Mouse (Mus musculus): ENCODE results near the gene Fez2. TPM values are rescaled to one million over a fixed set of nuclear protein-coding genes. Genes with fewer than 3 reads are reported as not detected.

Fez2 gene
- polyA plus RNA-seq (2012; rRNA removed), result 13.8 and 31.7 TPM in 2 replicates

- Histone ChIP-seq H3K36me3 (ENCODE audit: control insufficient read depth, insufficient read depth, low read length) (peaks cover 4% of the 10 kb centered on the region; the same call in 1 of the 2 replicates), H3K27ac (ENCODE audit: insufficient read depth, low read depth, low read length) (peak within 1 kb of the TSS; percentile 99), H3K27me3 (ENCODE audit: control insufficient read depth, insufficient read depth, low read length) (no peaks in the 10 kb centered on the region), H3K4me3 (ENCODE audit: low read depth, low read length) (peak within 1 kb of the TSS; percentile 99), H3K4me1 (ENCODE audit: control insufficient read depth, insufficient read depth, insufficient read length, low read length) (peaks cover 19% of the 10 kb centered on the region; the same call in 1 of the 2 replicates)
- no peak for TF ChIP-seq CTCF (IDR thresholded peaks at IDR 0.05; ENCODE audit: extremely low read depth, insufficient read length, insufficient replicate concordance, low read depth, low read length)
- TF ChIP-seq POLR2A (IDR thresholded peaks at IDR 0.05; ENCODE audit: low read depth, low read length), result peak; percentile 62; the same call in 1 of the 2 replicates
- WGBS, result under 1% methylated on average over 61 of the region's 67 CpGs
Measured at GRCm38 (mm10) chr17:78417381-78418281, at the start of gene Fez2. Fez2 (minus strand) TSS chr17:78418152.

GRCm38 (mm10) chr17:78465500-78465899, 47.5 kb upstream of the Fez2 start:
- 87% methylated on average over 8 of the region's 8 CpGs for WGBS

GRCm38 (mm10) chr17:78465071-78465470, 47.1 kb upstream of the Fez2 start:
- Histone ChIP-seq H3K36me3 (ENCODE audit: control insufficient read depth, insufficient read depth, low read length) (no peaks in the 10 kb centered on the region), H3K27ac (ENCODE audit: insufficient read depth, low read depth, low read length) (no peak overlapping the region), H3K4me1 (ENCODE audit: control insufficient read depth, insufficient read depth, insufficient read length, low read length) (no peaks in the 10 kb centered on the region), H3K4me3 (ENCODE audit: low read depth, low read length) (no peak overlapping the region), H3K27me3 (ENCODE audit: control insufficient read depth, insufficient read depth, low read length) (no peaks in the 10 kb centered on the region)
- WGBS, result 85% methylated on average over 3 of the region's 3 CpGs
- TF ChIP-seq CTCF (IDR thresholded peaks at IDR 0.05; ENCODE audit: extremely low read depth, insufficient read length, insufficient replicate concordance, low read depth, low read length) (no peak), POLR2A (IDR thresholded peaks at IDR 0.05; ENCODE audit: low read depth, low read length) (no peak)

More at GRCm38 (mm10) chr17:78465500-78465899, 47.5 kb upstream of the Fez2 start:
- Histone ChIP-seq H3K27me3 (ENCODE audit: control insufficient read depth, insufficient read depth, low read length) (no peaks in the 10 kb centered on the region), H3K4me3 (ENCODE audit: low read depth, low read length) (no peak overlapping the region), H3K4me1 (ENCODE audit: control insufficient read depth, insufficient read depth, insufficient read length, low read length) (no peaks in the 10 kb centered on the region), H3K36me3 (ENCODE audit: control insufficient read depth, insufficient read depth, low read length) (no peaks in the 10 kb centered on the region), H3K27ac (ENCODE audit: insufficient read depth, low read depth, low read length) (no peak overlapping the region)
- TF ChIP-seq POLR2A (IDR thresholded peaks at IDR 0.05; ENCODE audit: low read depth, low read length) (no peak), CTCF (IDR thresholded peaks at IDR 0.05; ENCODE audit: extremely low read depth, insufficient read length, insufficient replicate concordance, low read depth, low read length) (no peak)

GRCm38 (mm10) chr17:78460140-78460539, 42.2 kb upstream of the Fez2 start:
- H3K4me3 ChIP-seq (ENCODE audit: low read depth, low read length), result no peak overlapping the region
- WGBS, result 79% methylated on average over 8 of the region's 8 CpGs
- no peak overlapping the region for H3K27ac ChIP-seq (ENCODE audit: insufficient read depth, low read depth, low read length)
- TF ChIP-seq POLR2A (IDR thresholded peaks at IDR 0.05; ENCODE audit: low read depth, low read length), result no peak
- no peak for TF ChIP-seq CTCF (IDR thresholded peaks at IDR 0.05; ENCODE audit: extremely low read depth, insufficient read length, insufficient replicate concordance, low read depth, low read length)
- no peaks in the 10 kb centered on the region for H3K36me3 ChIP-seq (ENCODE audit: control insufficient read depth, insufficient read depth, low read length)
- H3K27me3 ChIP-seq (ENCODE audit: control insufficient read depth, insufficient read depth, low read length), result no peaks in the 10 kb centered on the region
- H3K4me1 ChIP-seq (ENCODE audit: control insufficient read depth, insufficient read depth, insufficient read length, low read length), result no peaks in the 10 kb centered on the region

GRCm38 (mm10) chr17:78455556-78455955, 37.6 kb upstream of the Fez2 start:
- no peak for TF ChIP-seq CTCF (IDR thresholded peaks at IDR 0.05; ENCODE audit: extremely low read depth, insufficient read length, insufficient replicate concordance, low read depth, low read length)
- no peak for TF ChIP-seq POLR2A (IDR thresholded peaks at IDR 0.05; ENCODE audit: low read depth, low read length)
- H3K4me1 ChIP-seq (ENCODE audit: control insufficient read depth, insufficient read depth, insufficient read length, low read length), result no peaks in the 10 kb centered on the region
- H3K36me3 ChIP-seq (ENCODE audit: control insufficient read depth, insufficient read depth, low read length), result no peaks in the 10 kb centered on the region
- WGBS, result 81% methylated on average over 9 of the region's 9 CpGs
- no peak overlapping the region for H3K4me3 ChIP-seq (ENCODE audit: low read depth, low read length)
- no peak overlapping the region for H3K27ac ChIP-seq (ENCODE audit: insufficient read depth, low read depth, low read length)
- no peaks in the 10 kb centered on the region for H3K27me3 ChIP-seq (ENCODE audit: control insufficient read depth, insufficient read depth, low read length)

- Histone ChIP-seq H3K36me3 (ENCODE audit: control insufficient read depth, insufficient read depth, low read length) (no peaks in the 10 kb centered on the region), H3K4me1 (ENCODE audit: control insufficient read depth, insufficient read depth, insufficient read length, low read length) (no peaks in the 10 kb centered on the region), H3K27me3 (ENCODE audit: control insufficient read depth, insufficient read depth, low read length) (no peaks in the 10 kb centered on the region), H3K4me3 (ENCODE audit: low read depth, low read length) (no peak overlapping the region), H3K27ac (ENCODE audit: insufficient read depth, low read depth, low read length) (no peak overlapping the region)
- 28% methylated on average over 11 of the region's 11 CpGs for WGBS
- TF ChIP-seq CTCF (IDR thresholded peaks at IDR 0.05; ENCODE audit: extremely low read depth, insufficient read length, insufficient replicate concordance, low read depth, low read length) (peak; percentile 95; the same call in 1 of the 2 replicates), POLR2A (IDR thresholded peaks at IDR 0.05; ENCODE audit: low read depth, low read length) (no peak)
Measured at GRCm38 (mm10) chr17:78455114-78455513, 37.2 kb upstream of the Fez2 start.
